Mouse (Mus musculus) embryonic fibroblast, embryonic 13.5 days (primary cell): ENCODE measurements at regions not wholly inside any gene's neighbourhood (a gene's known extent, or its start where the extent isn't known, plus 50 kb on each side); places are given as distances from the start of the nearest gene placed in this dataset.

Experiments used
- CTCF ChIP-seq: IDR thresholded peaks from 2 replicates; pipeline ENCODE4 v1.5.1; 2011; ENCODE audit warnings: mild to moderate bottlenecking, control low read depth, low read length, moderate library complexity, borderline replicate concordance; ENCODE audit not compliant: insufficient read depth
- POLR2A ChIP-seq: IDR thresholded peaks from 2 replicates; pipeline ENCODE4 v1.6.1; 2011; ENCODE audit warnings: low read depth, mild to moderate bottlenecking, control low read depth, low read length, moderate library complexity

DNA sequence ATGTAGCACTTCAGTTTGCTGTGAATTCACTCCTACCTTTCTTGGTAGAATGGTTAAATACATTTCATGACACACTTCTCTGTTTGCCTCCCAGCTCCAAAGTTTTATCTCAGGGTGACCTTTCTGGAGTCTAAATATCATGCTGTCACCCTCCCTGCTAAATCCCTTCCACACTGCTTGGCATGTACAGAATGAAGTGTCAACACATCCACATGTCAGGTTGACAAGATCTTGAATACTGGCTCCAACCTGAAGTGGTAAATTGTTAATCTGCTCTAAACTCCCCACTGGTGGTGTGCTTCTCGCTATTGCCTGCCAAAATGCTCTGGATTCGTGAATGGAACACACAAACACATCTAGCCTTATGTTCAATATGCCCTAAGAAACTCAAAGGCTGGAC is 451.9 kb upstream of the Gm26657 start:
- no peak for TF ChIP-seq POLR2A
- no peak for TF ChIP-seq CTCF
